Mouse (Mus musculus) layer of hippocampus, adult 18-20 months (tissue): ENCODE results near the gene Stx12. TPM values are rescaled to one million over a fixed set of nuclear protein-coding genes. Genes with fewer than 3 reads are reported as not detected.
"Not testable (repeated sequence)": the region's sequence is repeated elsewhere in the genome, so short reads cannot be mapped to it uniquely, and the experiment has no call there.

Experiments
- DNase-seq, 2 experiments: peaks; one replicate each; pipeline ENCODE4 v3.0.0; 2022; ENCODE audit warnings: low spot score in 2 of 2
- long read RNA-seq: library from polyadenylated mRNA; stranded (forward); transcript quantifications from one replicate; pipeline ENCODE4 v2.0.0, GENCODE M21; 2021
- total RNA-seq, 2 experiments: library from RNA; stranded (reverse); gene quantifications; 2 replicates each; pipeline ENCODE4 v1.2.3; 2021

Stx12 gene
- total RNA-seq = 100 to 1,000 TPM; 109 to 111 TPM
- long read RNA-seq, transcript Stx12-201 (9 exons, 2,934 nt) = major isoform, 108 of 123 reads
- long read RNA-seq, partial matches to known transcripts = 9 of 123 reads
- long read RNA-seq, other reads (novel, unspliced or antisense) = 6 of 123 reads

DNA sequence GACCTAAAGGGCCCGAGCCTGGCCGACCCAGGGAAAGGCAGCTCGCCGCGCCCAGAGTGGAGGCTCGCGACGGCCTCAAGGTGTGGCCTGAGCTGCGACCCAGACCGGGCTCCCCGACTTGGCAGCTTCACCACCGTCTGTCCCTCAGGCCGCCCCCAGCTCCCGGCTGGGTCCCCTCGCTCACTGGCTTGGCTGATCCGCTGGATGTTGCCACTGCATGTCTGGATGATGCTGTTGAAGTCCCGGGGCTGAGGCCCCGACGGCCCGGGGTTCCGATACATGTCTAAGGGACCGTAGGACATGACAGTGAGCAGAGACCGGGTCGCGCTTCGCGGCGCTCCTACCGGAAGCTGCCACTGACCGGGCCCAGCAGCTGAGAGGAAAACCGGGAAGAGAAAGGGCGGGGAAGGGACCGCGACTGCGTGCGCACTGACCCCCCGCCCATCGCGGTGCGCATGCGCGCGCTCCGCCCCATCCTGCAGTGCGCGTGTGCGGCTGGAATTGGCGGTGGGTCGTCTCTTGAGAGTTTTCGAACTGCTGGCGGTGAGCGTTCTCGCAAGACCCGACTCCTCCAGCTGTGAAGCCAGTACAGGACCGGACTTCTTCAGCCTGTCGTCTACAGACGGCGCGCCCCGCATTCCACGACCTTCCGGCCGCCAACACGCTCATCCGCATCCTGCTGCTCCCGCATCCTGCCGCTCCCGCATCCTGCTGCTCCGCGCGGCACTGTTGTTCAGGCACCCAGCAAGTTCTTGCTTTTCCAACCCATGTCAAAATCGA lies at the start of gene Stx12:
Gene Stx12 (minus strand): TSS at position 446 of the 780 bp plus-strand sequence.
- DNase-seq = peak; percentile 86 to 92

DNA sequence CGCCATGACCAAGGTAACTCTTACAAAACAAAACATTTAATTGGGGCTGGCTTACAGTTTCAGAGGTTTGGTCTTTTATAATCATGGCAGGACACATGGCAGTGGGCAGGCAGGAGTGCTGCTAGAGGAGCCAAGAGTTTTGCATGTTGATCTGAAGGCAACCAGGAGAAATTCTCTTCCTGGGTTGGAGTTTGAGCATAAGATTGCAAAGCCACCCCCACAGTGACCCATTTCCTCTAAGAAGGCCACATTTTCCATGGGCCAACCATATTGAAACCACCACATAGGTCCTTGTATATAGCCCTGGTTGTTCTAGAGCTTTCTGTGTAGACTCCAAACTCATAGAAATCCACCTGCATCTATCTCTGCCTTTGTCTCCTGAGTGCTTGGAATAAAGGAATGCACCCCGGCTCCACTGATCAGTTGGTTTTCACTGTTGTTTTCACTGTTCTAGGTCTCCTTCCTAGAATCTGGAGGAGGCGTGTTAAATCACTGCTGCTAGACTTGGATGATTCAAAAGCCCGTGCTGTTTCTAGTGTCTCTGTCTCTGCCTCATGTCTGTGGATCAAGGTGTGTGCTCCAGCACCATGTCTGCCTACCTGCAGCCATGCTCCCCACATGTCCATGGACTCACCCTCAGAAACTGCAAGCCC lies 48.6 kb upstream of the Stx12 start:
- no peak for DNase-seq

DNA sequence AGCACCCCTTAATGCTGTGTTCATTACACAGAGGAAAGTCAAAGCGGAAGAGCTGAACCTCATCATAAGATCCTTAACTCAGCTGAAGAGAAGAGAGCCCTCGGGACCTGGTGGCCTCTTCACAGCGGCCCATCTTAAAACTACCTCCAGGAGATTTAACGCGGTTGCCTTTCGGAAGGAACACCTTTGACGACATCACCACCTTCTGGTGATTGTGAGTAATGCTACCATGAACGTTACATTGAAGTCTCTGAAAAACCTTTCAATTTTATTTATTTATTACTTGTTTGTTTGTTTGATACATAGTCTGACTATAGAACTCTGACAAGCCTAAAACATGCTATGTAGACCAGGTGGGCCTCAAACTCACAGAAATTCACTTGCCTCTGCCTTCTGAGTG lies 46.5 kb upstream of the Stx12 start:
- peak in 1 of 2 experiments; percentile 66 for DNase-seq

DNA sequence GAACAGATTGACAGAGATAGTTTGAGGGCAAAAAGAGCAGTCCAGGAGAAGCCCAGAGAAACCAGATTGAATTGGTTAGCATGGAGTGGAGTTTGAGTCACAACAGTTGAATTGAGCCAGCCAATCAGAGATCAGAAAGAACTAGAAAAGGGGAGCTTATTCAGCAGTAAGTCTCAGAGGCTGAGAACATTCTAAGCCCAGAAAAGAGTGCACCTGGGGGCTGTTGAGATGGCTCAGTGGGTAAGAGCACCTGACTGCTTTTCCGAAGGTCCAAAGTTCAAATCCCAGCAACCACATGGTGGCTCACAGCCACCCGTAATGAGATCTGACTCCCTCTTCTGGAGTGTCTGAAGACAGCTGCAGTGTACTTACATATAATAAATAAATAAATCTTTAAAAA lies 42.2 kb upstream of the Stx12 start:
- not testable (repeated sequence) for DNase-seq

DNA sequence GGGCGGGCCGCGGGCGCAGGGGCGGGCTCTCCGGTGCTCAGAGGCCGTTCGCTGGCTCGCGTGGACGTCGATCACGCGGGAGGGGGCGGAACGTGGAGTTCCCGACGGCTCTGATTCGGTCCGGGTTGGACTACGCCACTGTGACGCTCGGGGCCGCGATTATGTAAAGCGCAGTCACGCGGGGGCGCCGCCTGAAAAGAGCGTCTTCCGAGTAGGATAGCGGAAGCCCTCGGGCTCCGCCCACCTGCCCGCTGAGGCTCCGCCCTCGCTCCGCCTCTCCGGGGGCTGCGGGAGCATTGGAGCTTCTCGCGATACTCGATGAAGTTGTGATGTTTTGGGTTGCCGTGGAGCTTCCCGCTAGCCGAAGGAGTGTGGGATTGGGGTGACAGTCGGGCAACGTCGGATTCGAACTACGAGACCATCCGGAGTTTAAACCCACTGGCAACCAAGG lies 38.3 kb upstream of the Stx12 start, which contains the start of gene Fam76a:
Gene Fam76a (minus strand): TSS at position 1 of the 451 bp plus-strand sequence.
- DNase-seq = peak; percentile 100

DNA sequence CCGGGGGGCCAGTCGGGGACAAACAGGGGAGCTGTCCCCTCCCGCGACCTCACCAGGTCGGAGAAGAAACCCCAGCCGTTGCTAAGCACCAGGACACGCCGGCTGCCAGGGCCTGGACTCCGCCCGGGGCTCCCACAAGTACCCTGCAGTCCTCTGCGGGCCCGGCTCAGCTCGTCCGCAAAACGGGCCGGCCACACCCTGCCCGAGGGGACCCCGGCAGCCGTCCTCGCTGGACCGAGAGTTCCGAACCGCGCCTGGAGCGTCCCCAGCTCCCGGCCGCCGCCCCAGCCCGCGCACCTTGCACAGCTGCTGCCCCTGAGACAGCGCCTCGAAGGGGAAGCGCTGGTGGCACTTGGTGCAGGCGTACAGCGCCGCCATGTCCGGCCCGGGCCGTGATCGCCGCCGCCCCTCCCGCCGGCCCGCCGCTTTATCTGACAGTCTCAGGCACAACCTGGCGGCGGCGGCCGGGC lies 37.8 kb upstream of the Stx12 start:
- DNase-seq = peak in 1 of 2 experiments; percentile 26

DNA sequence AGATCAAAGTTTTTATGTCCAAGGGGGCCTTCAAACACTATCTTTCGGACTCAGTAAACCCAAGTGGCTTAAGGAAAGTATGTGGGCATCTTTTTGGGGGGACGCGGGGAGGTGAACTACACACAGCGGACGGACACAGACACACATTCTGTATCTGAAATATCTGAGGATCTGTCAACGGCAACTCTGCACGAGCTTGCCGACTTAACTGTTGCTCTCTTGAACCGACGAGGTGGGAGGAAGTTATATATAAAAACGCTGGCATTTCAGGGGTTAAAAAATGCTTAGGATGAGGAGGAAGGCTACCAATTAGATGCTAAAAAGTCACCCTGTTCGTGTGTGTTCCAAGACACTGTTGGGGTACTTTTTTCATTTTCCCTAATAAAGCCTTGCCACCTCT lies 37.2 kb upstream of the Stx12 start:
- DNase-seq = no peak

DNA sequence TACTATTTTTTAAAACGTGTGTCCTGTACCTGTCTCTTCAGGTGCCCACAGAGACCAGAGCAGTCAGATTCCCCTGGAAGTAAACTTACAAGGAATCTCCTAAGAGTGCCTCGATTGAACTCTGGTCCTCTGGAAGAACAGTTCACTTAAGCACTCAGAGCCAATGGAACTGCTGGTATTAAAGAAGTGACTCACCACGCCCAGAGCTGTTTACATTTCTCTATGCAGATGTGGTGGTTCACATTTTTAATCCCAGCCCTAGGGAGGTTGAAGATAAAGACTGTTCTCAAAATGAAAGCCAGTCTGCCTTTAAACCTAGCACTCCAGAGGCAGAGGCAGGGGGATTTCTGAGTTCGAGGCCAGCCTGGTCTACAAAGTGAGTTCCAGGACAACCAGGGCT lies 35.9 kb upstream of the Stx12 start:
- DNase-seq = no peak

DNA sequence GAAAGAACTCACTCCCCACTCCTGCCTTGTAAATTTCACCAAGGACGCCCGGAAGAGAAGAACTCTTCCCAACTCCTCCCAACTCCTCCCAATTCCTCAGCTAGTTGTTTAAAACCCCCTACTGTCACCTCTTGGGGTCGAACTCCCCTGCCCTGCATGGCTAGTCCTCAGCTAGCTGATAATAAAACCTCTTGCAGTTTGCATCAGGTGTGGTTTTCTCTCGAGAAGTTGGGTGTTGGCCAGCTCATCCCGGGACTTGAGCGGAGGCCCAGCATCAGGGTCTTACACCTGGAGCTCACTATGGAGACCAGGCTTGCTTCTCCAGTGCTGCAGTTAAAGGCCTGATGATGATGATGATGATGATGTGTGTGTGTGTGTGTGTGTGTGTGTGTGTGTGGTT lies 34.2 kb upstream of the Stx12 start:
- DNase-seq = not testable (repeated sequence)

DNA sequence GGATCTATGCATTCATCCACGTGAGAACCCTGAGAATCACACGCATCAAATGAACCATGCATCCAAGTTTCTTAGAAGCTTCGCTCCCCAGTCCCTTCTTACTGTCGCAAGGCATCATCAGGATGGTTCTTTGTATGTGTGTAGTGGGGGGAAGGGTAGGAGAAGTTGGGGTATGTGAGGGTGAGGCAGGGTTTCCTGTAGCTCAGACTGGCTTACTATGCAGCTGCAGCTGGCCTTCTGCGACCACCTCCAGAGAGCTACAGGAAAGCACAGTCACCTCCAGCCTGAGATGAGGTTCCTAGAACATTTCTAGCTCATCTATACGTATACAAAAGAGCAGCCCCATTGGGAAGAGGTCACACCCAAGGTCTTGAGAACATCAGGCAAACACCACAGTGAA lies 27.8 kb upstream of the Stx12 start:
- DNase-seq = no peak

DNA sequence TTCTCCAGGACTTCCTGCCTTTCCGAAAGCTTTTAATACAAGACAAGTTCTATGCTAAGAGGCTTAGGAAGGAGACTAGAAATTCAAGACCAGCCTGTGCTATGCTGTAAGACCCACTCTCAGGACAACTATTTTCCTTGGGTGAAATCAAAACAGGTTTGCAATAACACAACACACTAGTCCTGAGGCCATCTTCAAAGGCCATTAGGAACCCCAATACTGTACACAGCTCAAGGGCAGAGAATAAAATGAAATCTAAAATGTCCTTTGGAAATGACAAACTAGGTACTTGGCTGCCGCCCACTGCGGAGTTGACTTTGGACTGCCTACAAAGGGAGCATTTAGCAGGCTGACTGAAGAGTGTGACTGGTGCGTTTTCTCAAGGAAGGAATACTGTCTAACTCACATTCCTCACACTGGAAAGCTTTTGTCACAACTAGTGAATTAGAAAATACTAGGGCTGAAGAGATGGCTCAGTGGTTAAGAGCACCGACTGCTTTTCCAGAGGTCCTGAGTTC lies 21.6 kb upstream of the Stx12 start:
- no peak for DNase-seq

DNA sequence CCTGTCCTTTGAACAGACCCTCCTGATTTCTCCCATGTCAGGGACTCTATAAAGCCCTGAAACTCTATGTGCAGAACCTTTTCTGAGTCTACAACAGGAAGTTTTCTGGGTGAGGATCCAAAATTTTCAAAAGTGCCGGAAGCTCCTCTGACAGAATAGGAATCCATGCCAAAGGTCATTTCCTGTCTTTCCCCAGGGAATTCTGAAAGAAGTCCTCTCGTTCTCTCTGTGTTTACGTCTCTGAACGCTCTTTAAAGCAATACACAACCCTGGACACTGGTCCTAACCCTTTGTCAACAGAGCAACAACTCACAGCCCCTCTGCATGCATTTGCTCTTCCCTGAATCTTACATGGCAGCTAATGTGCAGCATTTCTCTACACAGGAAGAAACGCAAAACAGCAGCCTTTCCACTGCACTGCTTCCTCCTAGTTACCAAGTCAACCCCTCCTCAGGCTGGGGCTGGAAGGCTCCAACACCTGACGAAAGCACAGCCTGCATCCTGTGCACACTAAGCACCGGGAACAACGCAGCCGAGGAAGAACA lies 20.5 kb upstream of the Stx12 start:
- DNase-seq = no peak

DNA sequence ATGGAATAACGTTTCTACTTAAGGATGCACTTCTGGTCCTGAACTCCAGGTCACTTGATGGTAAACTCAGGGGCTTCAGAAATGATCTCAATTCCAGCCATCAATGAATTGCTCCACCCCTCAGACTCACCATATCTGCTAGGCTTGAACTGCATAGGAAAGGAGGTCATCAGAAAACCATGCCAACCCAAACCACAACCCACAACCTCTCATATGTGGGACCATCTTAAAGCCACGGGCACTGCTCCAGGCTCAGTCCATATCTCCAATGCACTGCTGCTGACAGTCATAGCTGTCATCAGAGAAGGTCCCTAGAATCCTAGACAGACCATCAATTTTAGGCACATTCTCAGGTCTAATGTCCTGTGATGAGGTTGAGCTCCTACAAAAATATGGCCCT lies 19.8 kb upstream of the Stx12 start:
- no peak for DNase-seq

DNA sequence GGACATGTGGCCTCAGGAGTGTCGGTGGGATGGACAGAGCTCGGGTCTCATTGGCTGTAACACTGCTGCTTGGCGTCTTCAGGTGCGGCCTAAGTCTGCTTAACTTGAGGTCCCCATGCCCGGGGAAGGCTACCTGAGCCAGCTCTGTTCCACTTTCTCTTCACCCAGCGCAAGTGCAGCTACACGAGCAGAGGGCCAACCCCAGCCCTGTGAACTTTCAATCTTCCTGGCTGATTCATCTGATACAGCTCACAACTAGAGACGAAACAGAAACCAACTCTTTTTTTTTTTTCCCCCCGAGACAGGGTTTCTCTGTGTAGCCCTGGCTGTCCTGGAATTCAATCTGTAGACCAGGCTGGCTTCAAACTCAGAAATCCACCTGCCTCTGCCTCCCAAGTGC lies 13.9 kb upstream of the Stx12 start:
- no peak for DNase-seq

DNA sequence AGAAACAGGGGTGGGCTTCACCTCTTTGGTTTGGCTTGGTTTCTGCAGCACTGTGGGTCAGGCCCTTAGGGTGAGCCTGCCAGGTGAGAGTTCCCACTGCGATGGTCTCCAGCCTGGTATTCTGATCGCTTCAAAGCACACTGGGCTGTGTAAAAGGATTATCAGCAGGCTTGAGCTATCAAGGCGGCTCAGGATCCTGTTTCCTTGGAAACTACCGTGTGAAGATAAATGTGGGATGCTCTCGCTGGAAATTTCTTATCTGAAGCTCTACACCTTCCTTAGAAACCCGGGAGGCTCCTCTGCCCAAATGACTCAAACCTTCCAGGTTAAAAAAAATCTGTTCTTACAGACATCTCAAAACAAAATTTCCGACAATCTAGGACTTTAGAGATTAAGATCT lies 10.1 kb upstream of the Stx12 start:
- DNase-seq = peak in 1 of 2 experiments; percentile 29

DNA sequence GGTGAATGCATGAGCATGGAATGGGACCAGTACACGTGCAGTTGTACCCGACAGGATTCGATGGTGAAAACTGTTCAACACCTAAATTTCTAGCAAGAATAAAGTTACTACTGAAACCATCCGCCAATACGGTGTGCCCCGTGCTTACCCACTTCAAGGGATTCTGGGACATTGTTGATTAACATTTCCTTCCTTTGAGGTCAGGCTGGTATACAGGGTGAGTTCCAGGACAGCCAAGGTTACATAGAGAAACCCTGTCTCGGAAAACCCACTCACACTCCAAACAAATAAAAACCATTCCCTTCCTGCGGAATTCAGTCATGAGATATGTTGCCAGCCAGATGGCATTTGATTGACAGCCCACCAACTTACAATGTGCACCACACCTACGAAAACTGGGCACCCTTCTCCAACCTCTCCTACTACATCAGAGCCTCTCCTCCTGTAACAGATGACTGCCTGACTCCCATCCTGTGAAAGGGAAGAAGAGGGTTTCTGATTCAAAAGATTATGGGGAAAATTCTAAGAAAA lies 600 bp upstream of the Stx12 start:
- peak; percentile 40 to 70 for DNase-seq

DNA sequence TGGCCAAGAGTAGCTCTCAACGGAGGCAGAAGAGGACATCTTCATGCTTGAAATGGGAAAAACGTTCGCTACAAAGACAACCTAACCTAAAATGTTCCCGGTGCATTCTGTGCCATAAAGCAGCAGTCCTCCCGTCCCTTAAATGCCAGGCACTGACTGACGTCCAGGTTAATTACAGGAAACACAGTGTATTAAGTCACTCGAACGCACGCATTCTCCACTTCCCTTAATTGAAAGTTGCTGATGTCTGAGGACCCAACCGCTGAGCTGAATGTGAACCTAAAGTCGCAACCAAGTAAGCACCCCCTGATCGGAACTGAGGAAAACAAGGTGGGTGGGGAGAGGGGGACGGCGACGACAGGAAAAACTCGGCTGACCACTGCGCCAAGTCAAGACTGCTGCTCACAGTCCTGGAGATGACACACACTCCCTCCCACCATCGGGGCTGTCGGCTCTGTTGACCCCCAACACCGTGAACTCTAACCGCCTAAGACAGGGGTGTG lies 697 bp downstream of the Stx12 start:
- DNase-seq = no peak

DNA sequence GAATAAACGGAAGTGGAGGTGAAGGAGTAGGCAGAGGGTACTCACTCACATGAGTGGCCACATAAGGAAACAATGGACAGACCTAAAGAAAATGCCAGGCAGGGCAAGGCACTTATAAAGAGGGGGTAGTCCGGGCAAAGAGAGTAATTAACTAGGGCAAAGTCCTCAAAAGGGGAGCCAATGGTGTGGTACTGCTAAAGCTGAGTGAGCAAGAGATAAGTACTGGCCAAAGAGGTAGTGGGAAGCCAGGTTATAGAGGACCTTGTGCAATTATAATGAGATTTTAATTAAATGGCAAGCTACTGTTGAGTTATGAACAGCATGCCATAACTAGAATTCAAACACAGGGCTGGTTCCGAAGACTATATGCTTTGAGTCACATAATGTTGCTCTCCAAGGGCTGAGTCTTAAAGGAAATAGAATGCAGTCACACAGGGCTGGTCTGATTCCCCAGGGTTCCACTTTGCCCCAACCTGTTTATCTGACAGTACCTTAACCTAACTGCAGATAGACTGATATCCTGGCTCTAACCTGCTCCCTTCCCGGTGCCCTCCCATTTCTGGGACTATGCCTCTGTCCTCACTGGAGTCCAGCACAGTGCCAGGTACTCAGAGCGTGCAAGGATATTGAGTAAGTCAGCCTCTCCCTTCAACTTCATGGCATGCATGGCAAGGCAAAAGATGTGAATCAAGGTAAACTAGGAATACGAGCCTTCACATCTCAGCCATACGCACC lies 9.8 kb downstream of the Stx12 start:
- DNase-seq = no peak

DNA sequence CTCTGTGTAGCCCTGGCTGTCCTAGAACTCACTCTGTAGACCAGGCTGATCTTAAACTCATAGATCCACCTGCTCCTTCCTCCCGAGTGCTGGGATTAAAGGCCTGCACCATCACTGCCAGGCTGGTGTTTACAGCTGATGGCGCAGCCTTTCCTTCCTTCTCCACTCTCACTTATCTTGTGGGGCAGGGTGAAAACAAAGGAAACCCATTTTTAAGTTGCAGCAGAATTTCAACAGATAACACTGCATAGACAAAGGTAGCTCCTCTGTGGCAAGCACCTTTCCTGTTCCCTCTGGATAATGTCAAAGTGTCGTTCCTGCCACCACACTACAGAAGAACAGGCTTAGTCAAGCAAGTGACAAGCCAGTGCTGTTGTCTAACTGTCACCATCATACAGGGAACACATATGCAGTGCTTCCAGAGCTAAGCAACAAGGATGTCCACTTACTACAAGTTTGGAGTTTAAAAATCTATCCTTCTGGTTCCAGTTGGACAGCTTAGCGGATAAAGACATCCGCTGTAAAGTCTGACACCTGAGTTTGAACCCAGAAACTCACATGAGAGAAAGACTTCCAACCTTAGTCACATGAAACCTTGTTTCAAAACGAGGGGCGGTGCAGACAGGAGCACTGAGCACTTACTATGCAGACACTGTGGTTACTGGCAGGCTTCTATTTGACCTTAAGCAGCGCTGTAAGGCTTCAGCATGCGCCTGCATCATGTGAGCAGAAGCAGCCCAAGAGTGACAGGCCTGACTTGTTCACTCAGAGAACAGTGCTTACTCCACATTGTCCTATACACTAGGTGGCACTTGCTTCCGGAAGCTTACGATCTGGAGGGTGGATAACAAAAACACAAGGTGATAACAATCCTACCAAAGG lies 10.6 kb downstream of the Stx12 start:
- no peak for DNase-seq

DNA sequence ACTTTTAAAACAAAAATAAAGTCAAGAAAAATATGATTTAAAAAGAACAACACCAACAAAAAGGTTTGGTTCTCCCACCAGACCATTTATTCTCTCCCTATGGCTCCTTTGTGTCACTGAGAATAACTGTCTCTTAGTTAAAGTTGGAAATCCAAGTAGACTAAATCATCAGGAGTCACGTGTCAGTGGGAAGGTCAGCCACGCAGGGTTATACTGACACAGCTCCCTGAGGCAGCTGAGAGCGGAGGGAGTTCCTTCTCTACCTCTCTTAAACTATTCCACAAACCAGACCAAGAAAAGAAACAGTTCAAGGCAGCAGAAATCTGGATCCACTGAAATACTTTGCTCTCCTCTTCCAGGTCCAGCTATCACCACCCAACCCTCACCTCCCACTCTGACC lies 13.2 kb downstream of the Stx12 start:
- no peak for DNase-seq
